Mouse (Mus musculus) limb, embryonic 11.5 days (tissue): ENCODE data around the gene Zfp637. TPM values are rescaled to one million over a fixed set of nuclear protein-coding genes. Genes with fewer than 3 reads are reported as not detected.
A peak's percentile ranks its signal among the peaks of the same experiment; 100 is the strongest.

Experiments
- ATAC-seq: fragments of 200-750 bp; cut with Nextera tagmentation; 2 replicates; pipeline ENCODE4 v1.8.0; 2017; ENCODE audit warnings: low read depth; ENCODE audit not compliant: insufficient number of reproducible peaks, low FRiP score, low TSS enrichment
- DNase-seq: peaks from one replicate; pipeline ENCODE4 v3.0.0-alpha.2; 2015; ENCODE audit warnings: low spot score
- H3K27ac ChIP-seq: fragments of 300-500 bp; sonication (generic); replicated peaks from 2 replicates; pipeline ENCODE4 v1.5.1; 2014; ENCODE audit warnings: low read depth, mild to moderate bottlenecking, low read length
- H3K27me3 ChIP-seq: fragments of 300-500 bp; sonication (generic); 2 replicates; pipeline ENCODE4 v1.6.1; 2014; ENCODE audit warnings: mild to moderate bottlenecking, low read length, mixed read lengths; ENCODE audit not compliant: control insufficient read depth, insufficient read depth
- H3K36me3 ChIP-seq: fragments of 300-500 bp; sonication (generic); 2 replicates; pipeline ENCODE4 v1.6.1; 2014; ENCODE audit warnings: mild to moderate bottlenecking, low read length, moderate library complexity, mixed read lengths; ENCODE audit not compliant: control insufficient read depth, insufficient read depth
- H3K4me1 ChIP-seq: fragments of 300-500 bp; sonication (generic); 2 replicates; pipeline ENCODE4 v1.6.1; 2014; ENCODE audit warnings: low read length, mixed read lengths; ENCODE audit not compliant: control insufficient read depth, insufficient read depth
- H3K4me2 ChIP-seq: fragments of 300-500 bp; sonication (generic); 2 replicates; pipeline ENCODE4 v1.6.1; 2014; ENCODE audit warnings: low read depth, mild to moderate bottlenecking, moderate library complexity; ENCODE audit not compliant: severe bottlenecking
- H3K4me3 ChIP-seq: fragments of 300-500 bp; sonication (generic); 2 replicates; pipeline ENCODE4 v1.5.1; 2014; ENCODE audit warnings: low read depth, low read length
- H3K9ac ChIP-seq: fragments of 300-500 bp; sonication (generic); 2 replicates; pipeline ENCODE4 v1.6.1; 2014; ENCODE audit warnings: mild to moderate bottlenecking, low read length
- H3K9me3 ChIP-seq: fragments of 300-500 bp; sonication (generic); 2 replicates; pipeline ENCODE4 v1.6.1; 2016; ENCODE audit warnings: low read length; ENCODE audit not compliant: control insufficient read depth
- WGBS: fragments of 180-500 bp; shearing (Covaris S2); extraction: QIAGEN DNeasy Blood & Tissue Kit; methylation state at CpG from one replicate; pipeline ENCODE4 v1.1.7; 2014; 5-methylcytosine and 5-hydroxymethylcytosine counted together
- polyA plus RNA-seq: library from polyadenylated mRNA; unstranded; fragments of >200 nt; fragmentation: Nextera tagmentation; extraction: Ambion mirVana; gene quantifications from 2 replicates; pipeline ENCODE4 v1.2.1, GENCODE M21; 2014

Gene Zfp637
- 155 and 163 TPM in 2 replicates for polyA plus RNA-seq

DNA sequence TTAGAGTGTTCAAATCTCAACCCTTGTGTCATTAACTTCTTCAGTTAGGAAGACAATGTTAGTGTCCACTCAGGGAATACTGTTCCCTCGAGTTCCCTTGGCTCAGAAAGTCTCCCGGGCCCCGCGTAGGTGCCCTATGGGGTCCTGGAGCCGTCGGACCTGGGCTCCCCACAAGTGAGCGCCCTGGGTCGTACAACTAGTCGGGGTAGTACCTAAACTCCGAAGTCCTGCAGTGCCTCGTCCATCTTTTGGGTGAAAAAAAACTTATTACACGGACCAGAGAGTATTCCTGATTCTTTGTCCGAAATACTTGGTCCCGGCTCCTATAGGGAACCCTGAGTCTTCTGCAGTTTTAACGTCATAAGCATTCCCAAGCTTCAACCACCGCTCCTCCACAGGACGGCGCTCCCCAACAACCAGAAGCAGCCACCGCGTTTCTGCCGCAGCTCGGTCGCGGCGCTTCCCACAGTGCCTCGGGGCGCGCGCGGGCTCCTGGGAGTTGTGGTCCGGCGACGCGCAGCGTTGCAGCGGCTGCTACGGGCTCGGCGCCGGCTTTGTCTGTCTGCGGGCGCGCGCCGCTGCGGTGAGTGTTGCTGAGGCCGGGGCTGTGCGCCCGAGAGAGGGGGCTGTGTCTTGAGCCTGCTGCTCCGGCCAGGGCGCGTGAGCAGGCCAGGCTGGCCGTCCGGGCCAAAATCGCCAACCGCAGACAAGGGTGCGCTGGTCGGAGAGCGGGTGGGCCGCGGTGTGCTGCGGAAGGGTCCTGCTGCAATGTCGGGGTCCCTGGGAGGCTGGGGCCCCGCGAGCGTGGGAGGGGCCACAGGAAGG, at the start of gene Zfp637:
Gene Zfp637, plus strand, starts transcription at position 495 of the 825 bp plus-strand sequence.
- Histone ChIP-seq H3K4me2 (peak within 1 kb of the TSS; percentile 58), H3K9me3 (no peaks in the 10 kb centered on the region), H3K4me1 (no peaks in the 10 kb centered on the region), H3K27ac (peak within 1 kb of the TSS; percentile 84), H3K27me3 (no peaks in the 10 kb centered on the region), H3K4me3 (peak within 1 kb of the TSS; percentile 66), H3K36me3 (peaks cover 17% of the 10 kb centered on the region), H3K9ac (peak within 1 kb of the TSS; percentile 94)
- WGBS: under 1% methylated on average over 65 of the region's 66 CpGs
- ATAC-seq (peak; percentile 92), DNase-seq (peak; percentile 97)

DNA sequence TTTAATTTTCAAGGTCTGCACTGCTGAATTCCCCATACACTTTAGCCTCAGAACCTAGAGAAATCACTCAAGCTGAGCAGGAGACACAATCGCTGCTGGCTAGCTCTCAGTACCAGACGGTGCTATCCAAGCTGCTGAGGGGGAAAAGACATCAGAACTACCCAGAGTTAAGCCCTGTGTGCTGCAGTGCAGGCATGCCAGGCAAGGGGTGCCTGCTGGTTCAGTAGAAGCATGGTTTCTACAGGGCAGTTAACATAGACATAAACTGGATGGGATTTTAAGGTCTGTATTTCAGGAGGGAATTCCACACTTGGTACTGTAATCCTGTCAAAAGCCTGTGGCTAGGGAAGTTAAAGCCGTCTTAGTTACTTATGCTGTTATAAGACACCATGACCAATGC, 45.7 kb upstream of the Zfp637 start:
- WGBS: 97% methylated on average over 3 of the region's 3 CpGs
- H3K27ac ChIP-seq: no peak overlapping the region
- H3K4me1 ChIP-seq: no peaks in the 10 kb centered on the region
- H3K9me3 ChIP-seq: no peaks in the 10 kb centered on the region
- H3K4me2 ChIP-seq: no peak overlapping the region
- DNase-seq (no peak), ATAC-seq (no peak)
- no peaks in the 10 kb centered on the region; the same call in 1 of the 2 replicates for H3K36me3 ChIP-seq
- H3K9ac ChIP-seq: no peak overlapping the region
- no peaks in the 10 kb centered on the region for H3K27me3 ChIP-seq
- H3K4me3 ChIP-seq: no peak overlapping the region

DNA sequence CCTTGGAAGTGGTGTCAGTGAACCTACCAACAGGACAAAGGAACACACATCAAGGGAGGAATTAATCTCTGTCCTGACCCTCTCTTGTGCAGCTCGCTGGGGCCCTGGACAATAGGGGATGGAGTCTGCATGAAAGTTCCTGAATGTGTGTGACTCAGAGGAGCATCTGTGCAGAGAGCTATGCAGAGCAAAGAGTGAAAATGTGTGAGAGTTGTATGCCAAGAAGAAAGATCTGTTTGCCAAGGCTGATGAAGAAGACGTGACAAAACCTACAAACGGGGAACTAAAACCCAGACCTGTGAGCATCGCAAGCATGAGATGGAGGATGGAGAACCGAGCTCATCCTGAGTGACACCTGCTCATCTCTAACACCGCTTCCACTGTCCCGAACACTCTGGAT, 40.2 kb upstream of the Zfp637 start:
- 88% methylated on average over 7 of the region's 7 CpGs for WGBS
- DNase-seq (no peak), ATAC-seq (no peak)
- H3K27ac ChIP-seq: no peak overlapping the region
- no peaks in the 10 kb centered on the region; the same call in 1 of the 2 replicates for H3K36me3 ChIP-seq
- H3K4me2 ChIP-seq: no peak overlapping the region
- H3K4me3 ChIP-seq: no peak overlapping the region
- no peak overlapping the region for H3K9ac ChIP-seq
- no peaks in the 10 kb centered on the region for H3K4me1 ChIP-seq
- H3K9me3 ChIP-seq: no peaks in the 10 kb centered on the region
- no peaks in the 10 kb centered on the region for H3K27me3 ChIP-seq

DNA sequence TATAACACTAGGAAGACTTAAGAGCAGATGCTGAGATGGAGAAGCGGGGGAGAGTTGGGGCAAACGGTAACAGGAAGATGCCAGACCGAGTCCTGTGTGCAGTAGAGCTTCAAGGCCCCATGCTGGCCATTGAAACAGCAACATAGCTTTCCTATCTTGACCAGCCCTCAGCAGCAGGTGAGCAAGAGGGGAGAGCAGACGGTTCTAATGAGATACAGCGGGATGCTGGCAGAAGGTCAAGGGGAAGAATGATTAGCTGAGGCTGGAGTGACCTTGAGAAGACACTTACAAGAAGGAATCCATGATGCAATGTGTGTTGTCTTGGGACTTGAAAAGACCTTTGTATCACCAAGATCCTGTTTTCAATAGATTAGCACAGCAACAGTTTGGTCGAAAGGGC, 39.2 kb upstream of the Zfp637 start:
- WGBS: 87% methylated on average over 6 of the region's 6 CpGs

GRCm38 (mm10) chr6:117807756-117808155, 33.2 kb upstream of the Zfp637 start:
- peaks cover 2% of the 10 kb centered on the region; the same call in 1 of the 2 replicates for H3K4me1 ChIP-seq
- WGBS: 97% methylated on average over 1 of the region's 1 CpGs
- H3K9me3 ChIP-seq: no peaks in the 10 kb centered on the region
- H3K27ac ChIP-seq: no peak overlapping the region
- ATAC-seq (no peak), DNase-seq (no peak)
- no peak overlapping the region for H3K4me3 ChIP-seq
- no peaks in the 10 kb centered on the region for H3K27me3 ChIP-seq
- H3K9ac ChIP-seq: no peak overlapping the region
- no peaks in the 10 kb centered on the region for H3K36me3 ChIP-seq
- no peak overlapping the region for H3K4me2 ChIP-seq

More for the DNA sequence above, 39.2 kb upstream of the Zfp637 start:
- H3K4me1 ChIP-seq: no peaks in the 10 kb centered on the region
- DNase-seq (no peak), ATAC-seq (no peak)
- H3K27me3 ChIP-seq: no peaks in the 10 kb centered on the region
- no peak overlapping the region for H3K27ac ChIP-seq
- H3K9ac ChIP-seq: no peak overlapping the region
- no peaks in the 10 kb centered on the region for H3K9me3 ChIP-seq
- no peak overlapping the region for H3K4me2 ChIP-seq
- no peak overlapping the region for H3K4me3 ChIP-seq
- no peaks in the 10 kb centered on the region; the same call in 1 of the 2 replicates for H3K36me3 ChIP-seq

DNA sequence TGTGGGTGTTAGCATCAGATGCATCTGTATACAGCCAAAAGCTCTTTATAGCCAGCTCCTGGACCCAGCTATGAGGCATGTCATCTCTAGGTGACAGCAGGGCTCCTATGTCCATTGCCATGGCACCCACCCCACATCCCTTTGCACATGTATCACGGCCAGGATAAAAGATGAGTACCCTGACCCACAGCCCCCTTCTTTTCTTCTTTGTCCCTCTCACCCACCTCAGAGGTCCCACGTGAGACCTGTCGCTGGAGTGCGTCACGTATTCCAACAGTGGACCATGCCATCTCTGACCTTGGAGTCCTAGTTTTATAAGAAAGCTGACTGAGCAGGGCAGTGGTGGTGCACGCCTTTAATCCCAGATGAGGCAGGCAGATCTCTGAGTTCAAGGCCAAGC, 31.2 kb upstream of the Zfp637 start:
- ATAC-seq (no peak), DNase-seq (no peak)
- no peak overlapping the region for H3K9ac ChIP-seq
- H3K4me1 ChIP-seq: peaks cover 2% of the 10 kb centered on the region; the same call in 1 of the 2 replicates
- no peaks in the 10 kb centered on the region for H3K36me3 ChIP-seq
- H3K4me2 ChIP-seq: no peak overlapping the region
- H3K27ac ChIP-seq: no peak overlapping the region
- no peak overlapping the region for H3K4me3 ChIP-seq
- no peaks in the 10 kb centered on the region for H3K9me3 ChIP-seq
- 82% methylated on average over 6 of the region's 6 CpGs for WGBS
- no peaks in the 10 kb centered on the region for H3K27me3 ChIP-seq

GRCm38 (mm10) chr6:117810717-117811116, 30.3 kb upstream of the Zfp637 start:
- WGBS: 56% methylated on average over 4 of the region's 4 CpGs

DNA sequence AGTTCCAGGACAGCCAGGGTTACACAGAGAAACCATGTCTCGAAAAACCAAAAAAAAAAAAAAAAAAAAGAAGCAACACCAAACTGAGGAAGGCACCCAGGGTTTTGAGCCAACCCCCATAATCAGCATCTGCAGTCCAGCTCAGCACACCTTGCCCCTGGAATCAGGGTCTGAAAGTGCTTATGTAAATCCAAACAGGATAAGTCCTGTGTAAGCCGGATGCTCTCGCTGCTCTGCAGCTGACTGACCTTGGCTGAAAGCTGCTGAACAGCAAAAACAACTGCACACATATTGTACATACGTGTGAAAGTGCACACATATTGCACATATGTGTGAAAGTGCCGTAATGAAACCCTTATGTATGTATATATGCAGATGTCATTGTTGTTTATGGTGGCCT, 29.7 kb upstream of the Zfp637 start:
- no peak overlapping the region for H3K4me3 ChIP-seq
- H3K4me2 ChIP-seq: no peak overlapping the region
- no peaks in the 10 kb centered on the region for H3K36me3 ChIP-seq
- ATAC-seq (no peak), DNase-seq (no peak)
- H3K9me3 ChIP-seq: no peaks in the 10 kb centered on the region
- H3K4me1 ChIP-seq: peaks cover 2% of the 10 kb centered on the region; the same call in 1 of the 2 replicates
- H3K27ac ChIP-seq: no peak overlapping the region
- no peaks in the 10 kb centered on the region for H3K27me3 ChIP-seq
- no peak overlapping the region for H3K9ac ChIP-seq
- 82% methylated on average over 5 of the region's 5 CpGs for WGBS

More at GRCm38 (mm10) chr6:117810717-117811116, 30.3 kb upstream of the Zfp637 start:
- Histone ChIP-seq H3K4me1 (peaks cover 2% of the 10 kb centered on the region; the same call in 1 of the 2 replicates), H3K4me2 (no peak overlapping the region), H3K27ac (no peak overlapping the region), H3K27me3 (no peaks in the 10 kb centered on the region), H3K36me3 (no peaks in the 10 kb centered on the region), H3K4me3 (no peak overlapping the region), H3K9me3 (no peaks in the 10 kb centered on the region), H3K9ac (no peak overlapping the region)
- ATAC-seq: no peak
- DNase-seq: no peak
